Mouse (Mus musculus): ENCODE results near the gene Rnf216.

DNA sequence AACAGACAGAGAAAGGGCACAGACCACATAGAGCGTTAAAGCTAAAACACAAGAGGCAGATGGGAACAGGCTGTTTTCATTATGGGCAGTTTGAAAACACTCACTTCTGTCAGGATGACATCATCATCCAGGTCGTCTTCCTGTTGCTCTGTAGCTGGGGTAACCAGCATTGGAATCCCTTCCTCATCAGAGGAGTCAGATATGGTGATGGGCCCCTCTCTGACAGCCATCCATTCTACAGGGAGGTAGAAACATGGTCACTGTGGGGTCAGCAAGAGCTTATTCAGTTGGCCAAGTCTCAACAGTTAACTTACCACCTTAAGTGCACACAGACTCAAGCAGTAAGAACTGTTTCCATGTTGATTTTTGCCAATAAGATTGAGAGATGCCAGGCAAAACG is 19.9 kb downstream of the Rnf216 start:
- TF ChIP-seq POLR2A (IDR thresholded peaks at IDR 0.05; ENCODE audit: borderline replicate concordance, low read depth, low read length) (no peak), CTCF (IDR thresholded peaks at IDR 0.05; ENCODE audit: low read depth, low read length) (no peak)
